Mouse (Mus musculus) heart, embryonic 11.5 days (tissue): ENCODE results near the gene Bloc1s3. TPM values are rescaled to one million over a fixed set of nuclear protein-coding genes. Genes with fewer than 3 reads are reported as not detected.
A peak's percentile ranks its signal among the peaks of the same experiment; 100 is the strongest.

Source experiments
- ATAC-seq: fragments of 200-750 bp; cut with Nextera tagmentation; replicated peaks from 2 replicates; pipeline ENCODE4 v1.8.0; 2017; ENCODE audit warnings: moderate library complexity; ENCODE audit not compliant: insufficient number of reproducible peaks, low FRiP score, low TSS enrichment
- H3K27ac ChIP-seq: fragments of 300-500 bp; sonication (generic); 2 replicates; pipeline ENCODE4 v1.5.1; 2014; ENCODE audit warnings: mild to moderate bottlenecking, low read depth, low read length
- H3K27me3 ChIP-seq: fragments of 300-500 bp; sonication (generic); 2 replicates; pipeline ENCODE4 v1.6.1; 2014; ENCODE audit warnings: mild to moderate bottlenecking, low read length, mixed read lengths; ENCODE audit not compliant: control insufficient read depth, insufficient read depth
- H3K36me3 ChIP-seq: fragments of 300-500 bp; sonication (generic); 2 replicates; pipeline ENCODE4 v1.6.1; 2014; ENCODE audit warnings: mild to moderate bottlenecking, low read length, moderate library complexity, mixed read lengths; ENCODE audit not compliant: control insufficient read depth, insufficient read depth
- H3K4me1 ChIP-seq: fragments of 300-500 bp; sonication (generic); 2 replicates; pipeline ENCODE4 v1.6.1; 2014; ENCODE audit warnings: low read length; ENCODE audit not compliant: control insufficient read depth, insufficient read depth
- H3K4me2 ChIP-seq: fragments of 300-500 bp; sonication (generic); 2 replicates; pipeline ENCODE4 v1.6.1; 2014; ENCODE audit warnings: mild to moderate bottlenecking, moderate library complexity
- H3K4me3 ChIP-seq: fragments of 300-500 bp; sonication (generic); 2 replicates; pipeline ENCODE4 v1.5.1; 2014; ENCODE audit warnings: low read depth, low read length
- H3K9ac ChIP-seq: fragments of 300-500 bp; sonication (generic); 2 replicates; pipeline ENCODE4 v1.6.1; 2014; ENCODE audit warnings: mild to moderate bottlenecking, low read depth, low read length, moderate library complexity
- H3K9me3 ChIP-seq: fragments of 300-500 bp; sonication (generic); replicated peaks from 2 replicates; pipeline ENCODE4 v1.6.1; 2016; ENCODE audit warnings: low read length; ENCODE audit not compliant: control insufficient read depth
- WGBS: fragments of 180-500 bp; shearing (Covaris S2); extraction: QIAGEN DNeasy Blood & Tissue Kit; methylation state at CpG from one replicate; pipeline ENCODE4 v1.1.7; 2014; ENCODE audit not compliant: insufficient replicate concordance; 5-methylcytosine and 5-hydroxymethylcytosine counted together
- polyA plus RNA-seq: library from polyadenylated mRNA; unstranded; fragments of >200 nt; fragmentation: Nextera tagmentation; extraction: Ambion mirVana; gene quantifications from 2 replicates; pipeline ENCODE4 v1.2.1, GENCODE M21; 2014

The Bloc1s3 gene
- polyA plus RNA-seq, 1 experiment from 2014 or later = 1.2 TPM

DNA sequence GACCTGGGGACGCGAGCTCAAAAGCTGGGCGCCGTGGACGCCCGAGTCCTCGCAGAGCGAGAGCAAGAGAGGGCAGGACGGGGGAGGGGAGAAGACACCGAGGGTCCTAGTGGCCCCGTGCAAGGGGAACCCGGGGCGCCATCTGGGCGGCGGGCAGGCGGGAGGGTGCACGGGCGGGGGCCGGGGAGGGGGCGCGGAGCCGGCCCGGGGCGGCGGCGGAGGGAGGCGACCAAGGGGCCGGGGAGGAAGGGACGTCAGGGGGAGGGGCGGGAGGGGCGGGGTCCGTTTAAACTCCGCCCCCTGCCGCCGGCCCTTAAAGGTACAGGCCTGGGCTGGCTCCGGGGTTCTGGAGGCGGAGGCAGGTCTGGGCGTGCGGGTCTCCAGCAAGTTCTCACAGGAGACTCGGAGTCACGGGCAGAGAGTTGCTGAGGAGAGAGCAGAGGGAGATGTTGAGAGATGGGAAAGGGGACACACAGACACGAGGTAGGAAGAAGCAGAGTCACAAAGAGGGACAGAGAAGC is 49.5 kb downstream of the Bloc1s3 start, which contains the start of gene Mark4:
TSS of gene Mark4 (minus strand) at position 231 of the 521 bp plus-strand sequence.
- Histone ChIP-seq H3K4me2 (peak within 1 kb of the TSS; percentile 97), H3K4me3 (peak within 1 kb of the TSS; percentile 98), H3K9ac (peak within 1 kb of the TSS; percentile 92), H3K27me3 (no peaks in the 10 kb centered on the region), H3K36me3 (no peaks in the 10 kb centered on the region), H3K4me1 (peaks cover 26% of the 10 kb centered on the region), H3K9me3 (no peaks in the 10 kb centered on the region), H3K27ac (peak within 1 kb of the TSS; percentile 77)
- 0% methylated on average over 26 of the region's 42 CpGs for WGBS
- ATAC-seq = peak; percentile 82

DNA sequence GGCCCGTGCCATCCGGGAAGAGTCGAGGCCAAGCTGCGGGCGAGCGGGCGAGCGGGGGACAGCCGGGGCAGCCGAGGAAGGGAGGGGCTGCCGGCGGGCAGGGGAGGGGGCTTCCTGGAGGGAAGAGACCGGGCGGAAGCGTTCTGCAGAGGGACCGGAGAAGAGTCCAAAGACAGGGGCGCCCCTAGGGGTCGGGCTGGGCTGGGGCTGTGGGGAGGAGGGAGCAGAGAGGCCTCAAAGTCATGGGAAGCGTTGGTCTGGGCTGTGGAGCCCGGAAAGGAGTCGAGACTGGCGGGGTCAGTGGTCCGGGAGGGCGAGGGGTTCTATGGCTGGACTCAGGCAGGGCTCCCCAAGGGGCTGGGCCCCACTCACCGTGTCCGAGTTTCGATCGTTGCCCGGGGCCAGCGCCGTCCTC is 50.1 kb downstream of the Bloc1s3 start:
- Histone ChIP-seq H3K27ac (peak overlapping the region; percentile 77), H3K9me3 (no peaks in the 10 kb centered on the region), H3K4me1 (peaks cover 26% of the 10 kb centered on the region), H3K4me2 (peak overlapping the region; percentile 97), H3K27me3 (no peaks in the 10 kb centered on the region), H3K4me3 (peak overlapping the region; percentile 98), H3K36me3 (no peaks in the 10 kb centered on the region), H3K9ac (peak overlapping the region; percentile 92)
- under 1% methylated on average over 28 of the region's 31 CpGs for WGBS
- peak; percentile 71 for ATAC-seq

- H3K27ac ChIP-seq = peak overlapping the region; percentile 77
- H3K9me3 ChIP-seq = no peaks in the 10 kb centered on the region
- peak overlapping the region; percentile 97 for H3K4me2 ChIP-seq
- 0 out of 2 replicates have a peak, but pooled peaks have one; percentile 9 for ATAC-seq
- H3K36me3 ChIP-seq = no peaks in the 10 kb centered on the region
- peak overlapping the region; percentile 98 for H3K4me3 ChIP-seq
- peaks cover 21% of the 10 kb centered on the region for H3K4me1 ChIP-seq
- peak overlapping the region; percentile 92 for H3K9ac ChIP-seq
- 6% methylated on average over 14 of the region's 14 CpGs for WGBS
- H3K27me3 ChIP-seq = no peaks in the 10 kb centered on the region
These were observed 50.6 kb downstream of the Bloc1s3 start for GRCm38 (mm10) chr7:19457414-19458071.

- Histone ChIP-seq H3K27me3 (no peaks in the 10 kb centered on the region), H3K4me1 (peaks cover 19% of the 10 kb centered on the region), H3K9ac (no peak overlapping the region; the same call in 1 of the 2 replicates), H3K9me3 (no peaks in the 10 kb centered on the region), H3K36me3 (peaks cover 2% of the 10 kb centered on the region), H3K27ac (no peak overlapping the region), H3K4me2 (peak overlapping the region; percentile 97), H3K4me3 (peak overlapping the region; percentile 98)
- ATAC-seq = no peak
- 93% methylated on average over 7 of the region's 7 CpGs for WGBS
These were observed 51.5 kb downstream of the Bloc1s3 start for GRCm38 (mm10) chr7:19456628-19457027.

- Histone ChIP-seq H3K4me2 (0 out of 2 replicates have a peak overlapping the region, but pooled peaks have one; percentile 27), H3K27ac (no peak overlapping the region), H3K36me3 (peaks cover 8% of the 10 kb centered on the region), H3K4me1 (peaks cover 19% of the 10 kb centered on the region), H3K4me3 (peak overlapping the region; percentile 8; the same call in 1 of the 2 replicates), H3K27me3 (no peaks in the 10 kb centered on the region), H3K9me3 (no peaks in the 10 kb centered on the region), H3K9ac (peak overlapping the region; percentile 34; the same call in 1 of the 2 replicates)
- no peak for ATAC-seq
- WGBS = 57% methylated on average over 11 of the region's 11 CpGs
These were observed 52.2 kb downstream of the Bloc1s3 start for GRCm38 (mm10) chr7:19455819-19456495.

DNA sequence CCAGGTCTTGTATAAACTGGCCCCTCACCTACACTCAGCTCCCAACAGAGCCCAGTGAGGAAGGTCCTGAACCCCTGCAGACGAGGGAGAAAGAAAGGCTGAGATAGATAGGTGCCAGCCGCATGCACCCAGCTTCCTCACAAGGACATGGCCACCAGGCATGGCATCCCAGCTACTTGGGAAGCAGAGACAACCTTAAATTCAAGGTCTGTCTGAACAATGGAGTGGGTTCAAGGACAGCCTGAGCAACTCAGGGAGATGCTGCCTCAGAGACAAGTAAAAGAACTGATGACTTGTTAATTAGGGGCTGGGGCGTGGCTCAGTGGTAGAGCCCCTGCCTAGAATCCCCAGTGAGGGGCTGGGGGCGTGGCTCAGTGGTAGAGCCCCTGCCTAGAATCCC is 53.0 kb downstream of the Bloc1s3 start:
- Histone ChIP-seq H3K4me2 (no peak overlapping the region), H3K4me3 (no peak overlapping the region), H3K27ac (no peak overlapping the region), H3K9ac (no peak overlapping the region), H3K27me3 (no peaks in the 10 kb centered on the region), H3K9me3 (no peaks in the 10 kb centered on the region), H3K36me3 (peaks cover 13% of the 10 kb centered on the region), H3K4me1 (peaks cover 19% of the 10 kb centered on the region)
- WGBS = 96% methylated on average over 4 of the region's 4 CpGs
- no peak for ATAC-seq

Other genes starting within 250 kb of the Bloc1s3 start
- 61.9 and 102 TPM in 2 replicates for gene Vasp, start 236.6 kb downstream of the Bloc1s3 start, polyA plus RNA-seq
- 0.34 TPM in 1 of 2 replicates, not detected in the other for gene Ppm1n, start 228.3 kb downstream of the Bloc1s3 start, polyA plus RNA-seq
- 25.3 and 31.2 TPM in 2 replicates for gene Rtn2, start 225.7 kb downstream of the Bloc1s3 start, polyA plus RNA-seq
- 0.11 and 0.17 TPM in 2 replicates for gene Fosb, start 198.3 kb downstream of the Bloc1s3 start, polyA plus RNA-seq
- 72.5 and 74.5 TPM in 2 replicates for gene Ercc1, start 163.6 kb downstream of the Bloc1s3 start, polyA plus RNA-seq
- gene Cd3eap, start 148.9 kb downstream of the Bloc1s3 start, polyA plus RNA-seq = 17.6 and 18.9 TPM in 2 replicates
- gene Ppp1r13l, start 148.6 kb downstream of the Bloc1s3 start, polyA plus RNA-seq = 12.4 and 17.6 TPM in 2 replicates
- 6.1 and 6.6 TPM in 2 replicates for gene Ercc2, start 126.4 kb downstream of the Bloc1s3 start, polyA plus RNA-seq
- 2.2 and 3.7 TPM in 2 replicates for gene Klc3, start 104.3 kb downstream of the Bloc1s3 start, polyA plus RNA-seq
- gene Ckm, start 103.6 kb downstream of the Bloc1s3 start, polyA plus RNA-seq = 11.0 and 13.3 TPM in 2 replicates
- gene Mark4, start 49.5 kb downstream of the Bloc1s3 start, polyA plus RNA-seq = 8.0 and 9.7 TPM in 2 replicates
- 2.2 and 2.7 TPM in 2 replicates for gene Exoc3l2, start 45.0 kb downstream of the Bloc1s3 start, polyA plus RNA-seq
- gene Trappc6a, start within 50 bp of the Bloc1s3 start, polyA plus RNA-seq = 77.0 and 79.0 TPM in 2 replicates
- 0.15 TPM in 1 of 2 replicates, not detected in the other for gene Nkpd1, start 9.5 kb upstream of the Bloc1s3 start, polyA plus RNA-seq
- gene Ppp1r37, start 54.7 kb upstream of the Bloc1s3 start, polyA plus RNA-seq = 2.3 and 5.2 TPM in 2 replicates
- 0.30 TPM in 1 of 2 replicates, not detected in the other for gene Zfp296, start 68.9 kb upstream of the Bloc1s3 start, polyA plus RNA-seq
- 141 and 157 TPM in 2 replicates for gene Gemin7, start 69.2 kb upstream of the Bloc1s3 start, polyA plus RNA-seq
- gene Clasrp, start 96.1 kb upstream of the Bloc1s3 start, polyA plus RNA-seq = 33.2 and 34.3 TPM in 2 replicates
- gene Relb, start 121.1 kb upstream of the Bloc1s3 start, polyA plus RNA-seq = 3.3 and 3.7 TPM in 2 replicates
- gene Clptm1, start 156.7 kb upstream of the Bloc1s3 start, polyA plus RNA-seq = 86.8 and 89.4 TPM in 2 replicates
- 4.9 TPM in 1 of 2 replicates, not detected in the other for gene Apoc2, start 169.6 kb upstream of the Bloc1s3 start, polyA plus RNA-seq
- gene Gm44805, start 173.1 kb upstream of the Bloc1s3 start, polyA plus RNA-seq = 1.2 TPM in 1 of 2 replicates, not detected in the other
- gene Apoc4, start 173.1 kb upstream of the Bloc1s3 start, polyA plus RNA-seq = 0.34 TPM in 1 of 2 replicates, not detected in the other
- 6.9 and 10.8 TPM in 2 replicates for gene Apoc1, start 184.3 kb upstream of the Bloc1s3 start, polyA plus RNA-seq
- gene Apoe, start 190.8 kb upstream of the Bloc1s3 start, polyA plus RNA-seq = 357 and 371 TPM in 2 replicates
- 142 and 154 TPM in 2 replicates for gene Tomm40, start 207.1 kb upstream of the Bloc1s3 start, polyA plus RNA-seq
- gene Nectin2, start 242.1 kb upstream of the Bloc1s3 start, polyA plus RNA-seq = 87.0 and 100 TPM in 2 replicates